In the genomic region with DNA sequence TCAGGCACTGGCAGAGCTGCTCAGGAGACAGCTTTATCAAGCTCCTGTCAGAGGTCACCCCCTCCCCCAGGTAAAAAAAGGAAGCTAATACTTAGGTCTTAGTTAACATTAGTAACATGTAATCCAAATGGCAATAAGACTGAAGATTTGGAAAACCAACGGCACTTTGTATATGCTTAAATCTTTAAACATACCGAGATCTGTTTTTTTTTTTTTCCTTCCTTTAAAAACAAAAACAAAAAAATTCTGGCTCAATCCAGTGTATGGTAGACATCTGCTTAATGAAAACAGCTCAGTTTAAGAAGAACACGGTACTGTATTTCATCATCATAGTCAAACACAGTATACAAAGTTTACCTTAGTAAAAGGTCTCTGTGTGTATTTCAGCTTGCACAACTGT, we compare ENCODE assay signal across 9 mouse cellular contexts. TPM values are rescaled to one million over a fixed set of nuclear protein-coding genes. Genes with fewer than 3 reads are reported as not detected.
DNase-seq lines count a peak whose midpoint lies in the region; ATAC-seq and TF ChIP-seq lines count a peak whose summit lies in the region.
"Had no signal": no experiment of that assay in that cellular context is flagged by ENCODE, and none has a peak within 500 bp of the region (broad histone marks: within the 10 kb centered on the region; RNA-seq: fewer than 3 reads in every experiment).

A gene (plus strand): TSS at position 301 of the 400 bp plus-strand sequence.

- peak within 1 kb of the TSS; percentile 48 for H3K9ac ChIP-seq in heart, adult 2 months (ENCODE audit: low read depth, low read length)
- H3K9ac ChIP-seq in heart, embryonic 15.5 days, result peak within 1 kb of the TSS; percentile 91
- peak within 1 kb of the TSS; percentile 50 for H3K9ac ChIP-seq in stomach, embryonic 15.5 days

- DNase-seq in heart, adult 2 months, result no peak
- DNase-seq in heart, adult 9 months (ENCODE audit: low spot score in 2 of 2), result no peak
- DNase-seq in adrenal gland, postnatal 14 days, result no peak
- no peak for DNase-seq in left cerebral cortex, postnatal 4 days
- no peak for DNase-seq in cerebellum, adult 8-10 months

- no peaks in the 10 kb centered on the region for H3K79me2 ChIP-seq in heart, adult 2 months (replicated peaks; ENCODE audit: control insufficient read depth, insufficient read depth, low read length)

- H3K9me3 ChIP-seq in heart, embryonic 15.5 days (replicated peaks), result no peaks in the 10 kb centered on the region
- no peaks in the 10 kb centered on the region for H3K9me3 ChIP-seq in stomach, embryonic 15.5 days

- no peak for TF ChIP-seq POLR2A in heart, adult 2 months (IDR thresholded peaks at IDR 0.05; ENCODE audit: insufficient read depth, low read depth, low read length)

- H3K4me3 ChIP-seq in heart, adult 2 months, result peak within 1 kb of the TSS; percentile 62
- peak within 1 kb of the TSS; percentile 89 for H3K4me3 ChIP-seq in heart, embryonic 15.5 days
- H3K4me3 ChIP-seq in stomach, embryonic 15.5 days (replicated peaks), result peak within 1 kb of the TSS; percentile 63

- no peak for TF ChIP-seq CTCF in heart, adult 2 months (IDR thresholded peaks at IDR 0.05)

- WGBS in heart, adult 2 months, result 65% methylated on average over 3 of the region's 3 CpGs
- WGBS in heart, embryonic 15.5 days, result 53% methylated on average over 3 of the region's 3 CpGs
- WGBS in stomach, embryonic 15.5 days, result 39% methylated on average over 3 of the region's 3 CpGs

- H3K27me3 ChIP-seq in heart, adult 2 months (ENCODE audit: control insufficient read depth, insufficient read depth, low read length), result no peaks in the 10 kb centered on the region
- no peaks in the 10 kb centered on the region for H3K27me3 ChIP-seq in heart, embryonic 15.5 days
- no peaks in the 10 kb centered on the region for H3K27me3 ChIP-seq in stomach, embryonic 15.5 days (replicated peaks)

- TF ChIP-seq EP300 in heart, adult 2 months (IDR thresholded peaks at IDR 0.05; ENCODE audit: insufficient read depth, low read depth, low read length), result no peak

- peak within 1 kb of the TSS; percentile 88 for H3K4me2 ChIP-seq in heart, embryonic 15.5 days
- peak within 1 kb of the TSS; percentile 95 for H3K4me2 ChIP-seq in stomach, embryonic 15.5 days

- ATAC-seq in heart, embryonic 15.5 days (replicated peaks; ENCODE audit: insufficient number of reproducible peaks, insufficient read depth, low FRiP score, low read depth), result no peak
- ATAC-seq in stomach, embryonic 15.5 days (ENCODE audit: insufficient read depth, low FRiP score, low read depth), result no peak
- no peak for ATAC-seq in CD4-positive, CD25-positive, alpha-beta regulatory T cell, adult 4 months

- no peaks in the 10 kb centered on the region for H3K36me3 ChIP-seq in heart, adult 2 months (ENCODE audit: control insufficient read depth, insufficient read depth, low read length)
- H3K36me3 ChIP-seq in heart, embryonic 15.5 days, result no peaks in the 10 kb centered on the region
- H3K36me3 ChIP-seq in stomach, embryonic 15.5 days, result no peaks in the 10 kb centered on the region

- intact Hi-C loops in heart, adult 2 months (cut with DNase I), result loop anchor here (10.0 kb wide), 2 partner anchors 108 to 222 kb away; no protein-coding TSS in a partner anchor
- intact Hi-C loops in left cerebral cortex, postnatal 4 days (cut with DNase I), result no loop called here

- no peaks in the 10 kb centered on the region; the same call in 1 of the 2 replicates for H3K4me1 ChIP-seq in heart, adult 2 months (ENCODE audit: control insufficient read depth, insufficient read depth, low read length)
- H3K4me1 ChIP-seq in heart, embryonic 15.5 days (replicated peaks), result peaks cover 6% of the 10 kb centered on the region
- H3K4me1 ChIP-seq in stomach, embryonic 15.5 days, result peaks cover 10% of the 10 kb centered on the region; the same call in 1 of the 2 replicates

- H3K27ac ChIP-seq in heart, adult 2 months, result peak within 1 kb of the TSS; percentile 69; the same call in 1 of the 2 replicates
- peak within 1 kb of the TSS; percentile 98 for H3K27ac ChIP-seq in heart, embryonic 15.5 days
- H3K27ac ChIP-seq in stomach, embryonic 15.5 days, result peak within 1 kb of the TSS; percentile 72
- H3K27ac ChIP-seq: macrophage had no signal

RNA-seq across cellular contexts. Expression of the gene that starts here (rescaled TPM):
- 10 to 100 TPM; 72.2 to 77.9 TPM for total RNA-seq in heart, adult 2 months (2021)
- 32.7 and 51.4 TPM in 2 replicates for polyA plus RNA-seq in heart, adult 2 months (2012; rRNA removed)
- total RNA-seq in adrenal gland, postnatal 14 days (2021), result 35.5 and 35.9 TPM in 2 replicates
- 10.1 and 12.2 TPM in 2 replicates for polyA plus RNA-seq in heart, embryonic 15.5 days (2015; fragmentation: Nextera tagmentation; extraction: Ambion mirVana)
- 10 to 100 TPM; 16.5 to 25.0 TPM for total RNA-seq in left cerebral cortex, postnatal 4 days (2021)
- polyA plus RNA-seq in stomach, embryonic 15.5 days (2015; fragmentation: Nextera tagmentation; extraction: Ambion mirVana), result 3.0 and 3.5 TPM in 2 replicates
- polyA plus RNA-seq in CD4-positive, CD25-positive, alpha-beta regulatory T cell, adult 4 months (2017; shearing (Covaris generic)), result under 1 TPM in 1 of 2 experiments, not detected in 1; 0.24 TPM
- polyA plus RNA-seq: macrophage had no signal
